Comparison of ENCODE assay signal across 8 mouse cellular contexts in the genomic region with DNA sequence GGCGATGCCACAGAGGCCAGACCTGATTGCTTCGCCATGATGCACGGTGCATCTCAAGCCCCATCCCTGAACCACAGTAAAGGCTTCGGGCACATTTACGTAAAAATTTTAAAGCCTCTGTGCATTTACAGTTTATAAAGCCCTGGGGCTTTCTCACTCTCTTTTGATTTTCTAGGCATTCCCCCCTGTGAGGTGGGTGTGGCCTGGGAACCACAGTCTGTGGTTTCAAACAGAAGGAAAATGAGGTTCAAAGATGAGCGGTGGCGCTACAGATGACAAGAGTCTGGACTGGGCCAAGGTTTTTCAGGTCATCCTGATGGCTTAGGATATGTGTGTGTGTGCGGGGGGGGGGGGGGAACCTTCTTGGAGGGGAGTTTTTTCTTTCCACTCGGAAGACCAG. TPM values are rescaled to one million over a fixed set of nuclear protein-coding genes. Genes with fewer than 3 reads are reported as not detected.
DNase-seq lines count a peak whose midpoint lies in the region; ATAC-seq lines count a peak whose summit lies in the region.

No protein-coding gene starts in this region.

- H3K4me3 ChIP-seq in heart, embryonic 13.5 days: peak overlapping the region; percentile 54
- peak overlapping the region; percentile 32 for H3K4me3 ChIP-seq in hindbrain, embryonic 11.5 days (ENCODE audit: low read depth, low read length)
- H3K4me3 ChIP-seq in midbrain, embryonic 11.5 days (ENCODE audit: low read depth, low read length): peak overlapping the region; percentile 31

- H3K36me3 ChIP-seq in heart, embryonic 13.5 days: no peaks in the 10 kb centered on the region
- no peaks in the 10 kb centered on the region for H3K36me3 ChIP-seq in hindbrain, embryonic 11.5 days (ENCODE audit: control insufficient read depth, insufficient read depth, low read length)
- no peaks in the 10 kb centered on the region for H3K36me3 ChIP-seq in midbrain, embryonic 11.5 days (ENCODE audit: control insufficient read depth, insufficient read depth, low read length)

- 3% methylated on average over 9 of the region's 9 CpGs for WGBS in heart, embryonic 13.5 days
- under 1% methylated on average over 9 of the region's 9 CpGs for WGBS in hindbrain, embryonic 11.5 days
- WGBS in midbrain, embryonic 11.5 days: 0% methylated on average over 9 of the region's 9 CpGs

- no peak overlapping the region for H3K27ac ChIP-seq in heart, embryonic 13.5 days (replicated peaks)
- H3K27ac ChIP-seq in hindbrain, embryonic 11.5 days (ENCODE audit: low read depth, low read length): no peak overlapping the region
- no peak overlapping the region for H3K27ac ChIP-seq in midbrain, embryonic 11.5 days (ENCODE audit: low read depth, low read length)

- DNase-seq in heart, adult 18-20 months: no peak
- peak; percentile 56 for DNase-seq in ES-CJ7 (ENCODE audit: low read depth, low spot score)
- peak; percentile 37 for DNase-seq in hindbrain, embryonic 11.5 days (ENCODE audit: low spot score)
- DNase-seq in midbrain, embryonic 11.5 days (ENCODE audit: low spot score, missing footprints): no peak
- DNase-seq in layer of hippocampus, adult 18-20 months (ENCODE audit: low spot score in 2 of 2): no peak
- DNase-seq in cerebellum, postnatal 4 days (ENCODE audit: low spot score in 2 of 2): no peak
- DNase-seq in layer of hippocampus, adult 9-10 months (ENCODE audit: low spot score): no peak

- peak overlapping the region; percentile 63; the same call in 1 of the 2 replicates for H3K9ac ChIP-seq in heart, embryonic 13.5 days
- H3K9ac ChIP-seq in hindbrain, embryonic 11.5 days (ENCODE audit: low read depth, low read length): no peak overlapping the region
- no peak overlapping the region; the same call in 1 of the 2 replicates for H3K9ac ChIP-seq in midbrain, embryonic 11.5 days (ENCODE audit: low read length)

- H3K9me3 ChIP-seq in heart, embryonic 13.5 days: no peaks in the 10 kb centered on the region
- no peaks in the 10 kb centered on the region for H3K9me3 ChIP-seq in hindbrain, embryonic 11.5 days (ENCODE audit: control insufficient read depth, low read length)
- no peaks in the 10 kb centered on the region for H3K9me3 ChIP-seq in midbrain, embryonic 11.5 days (ENCODE audit: control insufficient read depth, low read length)

- peaks cover 31% of the 10 kb centered on the region for H3K4me1 ChIP-seq in heart, embryonic 13.5 days
- H3K4me1 ChIP-seq in hindbrain, embryonic 11.5 days (replicated peaks; ENCODE audit: control insufficient read depth, insufficient read depth, low read length): peaks cover 13% of the 10 kb centered on the region
- H3K4me1 ChIP-seq in midbrain, embryonic 11.5 days (ENCODE audit: control insufficient read depth, insufficient read depth, low read length): peaks cover 23% of the 10 kb centered on the region

- peak overlapping the region; percentile 86 for H3K4me2 ChIP-seq in heart, embryonic 13.5 days
- H3K4me2 ChIP-seq in hindbrain, embryonic 11.5 days (replicated peaks; ENCODE audit: low read depth, low read length): peak overlapping the region; percentile 36
- peak overlapping the region; percentile 63 for H3K4me2 ChIP-seq in midbrain, embryonic 11.5 days

- no peak for ATAC-seq in heart, embryonic 13.5 days (ENCODE audit: extremely low read depth, insufficient number of reproducible peaks, low FRiP score, low TSS enrichment)
- ATAC-seq in hindbrain, embryonic 11.5 days (ENCODE audit: low FRiP score): no peak
- peak; percentile 17; the same call in 1 of the 2 replicates for ATAC-seq in midbrain, embryonic 11.5 days (ENCODE audit: low FRiP score)

- peaks cover 94% of the 10 kb centered on the region for H3K27me3 ChIP-seq in heart, embryonic 13.5 days (replicated peaks)
- H3K27me3 ChIP-seq in hindbrain, embryonic 11.5 days (ENCODE audit: control insufficient read depth, insufficient read depth, low read length): peaks cover 60% of the 10 kb centered on the region
- peaks cover 73% of the 10 kb centered on the region for H3K27me3 ChIP-seq in midbrain, embryonic 11.5 days (ENCODE audit: control insufficient read depth, insufficient read depth, low read length)

RNA-seq across cellular contexts. Expression of a gene that starts 0.6 kb away (rescaled TPM):
- 0.09 TPM in 1 of 2 replicates, not detected in the other for polyA plus RNA-seq in heart, embryonic 13.5 days (2015; fragmentation: Nextera tagmentation; extraction: Ambion mirVana)
- not detected for total RNA-seq in heart, adult 18-20 months (2021)
- polyA plus RNA-seq in hindbrain, embryonic 11.5 days (2014; fragmentation: Nextera tagmentation; extraction: Ambion mirVana): 4.5 and 6.8 TPM in 2 replicates
- polyA plus RNA-seq in midbrain, embryonic 11.5 days (2014; fragmentation: Nextera tagmentation; extraction: Ambion mirVana): 4.4 and 4.5 TPM in 2 replicates
- not detected for total RNA-seq in layer of hippocampus, adult 18-20 months (2021)

RNA-seq across cellular contexts. Expression of a gene that starts 10.4 kb away (rescaled TPM):
- 25.5 and 28.9 TPM in 2 replicates for polyA plus RNA-seq in heart, embryonic 13.5 days (2015; fragmentation: Nextera tagmentation; extraction: Ambion mirVana)
- total RNA-seq in heart, adult 18-20 months (2021): 10 to 100 TPM; 14.3 to 16.4 TPM
- polyA plus RNA-seq in hindbrain, embryonic 11.5 days (2014; fragmentation: Nextera tagmentation; extraction: Ambion mirVana): 20.4 and 22.4 TPM in 2 replicates
- 18.3 and 20.8 TPM in 2 replicates for polyA plus RNA-seq in midbrain, embryonic 11.5 days (2014; fragmentation: Nextera tagmentation; extraction: Ambion mirVana)
- 10 to 100 TPM; 20.3 to 26.5 TPM for total RNA-seq in layer of hippocampus, adult 18-20 months (2021)

RNA-seq across cellular contexts. Expression of a gene that starts 23.8 kb away (rescaled TPM):
- polyA plus RNA-seq in heart, embryonic 13.5 days (2015; fragmentation: Nextera tagmentation; extraction: Ambion mirVana): 169 and 184 TPM in 2 replicates
- 100 to 1,000 TPM; 174 to 186 TPM for total RNA-seq in heart, adult 18-20 months (2021)
- polyA plus RNA-seq in hindbrain, embryonic 11.5 days (2014; fragmentation: Nextera tagmentation; extraction: Ambion mirVana): 138 and 144 TPM in 2 replicates
- 145 and 152 TPM in 2 replicates for polyA plus RNA-seq in midbrain, embryonic 11.5 days (2014; fragmentation: Nextera tagmentation; extraction: Ambion mirVana)
- total RNA-seq in layer of hippocampus, adult 18-20 months (2021): 100 to 1,000 TPM in 1 of 2 experiments, 10 to 100 TPM in 1; 98.8 to 103 TPM

Comparison
In these comparisons a context has a peak if more than half of its experiments do, and no peak if none do; other contexts are left out.
1. H3K4me2 ChIP-seq: peak in every context shown above with its lines; median percentile 86 in heart, embryonic 13.5 days; 63 in midbrain, embryonic 11.5 days; 36 in hindbrain, embryonic 11.5 days.
2. DNase-seq: peak in ES-CJ7 (single experiment) and hindbrain, embryonic 11.5 days (single experiment); none in heart, adult 18-20 months (0 of 2), midbrain, embryonic 11.5 days (single experiment), layer of hippocampus, adult 18-20 months (0 of 2), cerebellum, postnatal 4 days (0 of 2) and layer of hippocampus, adult 9-10 months (single experiment).
3. Peak in every context shown above with its lines, with median percentiles within 50 percentile points of each other: H3K4me3 ChIP-seq.